Mouse (Mus musculus): ENCODE measurements around the gene Clns1a.

The Clns1a gene

GRCm38 (mm10) chr7:97696506-97697254 is at the start of gene Clns1a:
Gene Clns1a, plus strand, starts transcription at chr7:97696634.
- in situ Hi-C loops (cut with MboI, MseI): no loop called here

GRCm38 (mm10) chr7:97647656-97648055 is 48.8 kb upstream of the Clns1a start:
- in situ Hi-C loops (cut with MboI, MseI): loop anchor here (25.0 kb wide), 1 partner anchor 1465 kb away; no protein-coding TSS in a partner anchor

DNA sequence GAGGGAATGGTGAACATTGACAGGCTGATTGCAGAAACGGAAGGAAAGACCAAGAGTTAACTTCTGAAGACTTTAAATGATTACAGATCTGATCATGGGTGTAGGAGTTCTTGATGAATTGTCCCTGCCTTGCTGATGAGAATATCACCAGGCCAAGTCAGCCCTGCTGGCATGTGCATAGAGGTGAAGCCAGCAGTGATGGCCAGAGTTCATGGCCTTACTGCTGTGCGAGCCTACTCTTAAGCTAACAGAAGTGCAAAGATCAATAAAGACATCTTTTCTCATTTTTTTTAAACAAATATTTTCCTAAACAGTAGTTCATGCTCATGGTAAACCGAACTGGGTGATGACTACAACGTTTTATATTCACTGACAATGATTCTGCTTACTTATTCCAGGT is 45.7 kb upstream of the Clns1a start:
- in situ Hi-C loops (cut with MboI, MseI): no loop called here

GRCm38 (mm10) chr7:97656144-97656543 is 40.3 kb upstream of the Clns1a start:
- in situ Hi-C loops (cut with MboI, MseI): no loop called here

GRCm38 (mm10) chr7:97661634-97662033 is 34.8 kb upstream of the Clns1a start:
- in situ Hi-C loops (cut with MboI, MseI): loop anchor here (10.0 kb wide), 1 partner anchor 1193 kb away; no protein-coding TSS in a partner anchor

DNA sequence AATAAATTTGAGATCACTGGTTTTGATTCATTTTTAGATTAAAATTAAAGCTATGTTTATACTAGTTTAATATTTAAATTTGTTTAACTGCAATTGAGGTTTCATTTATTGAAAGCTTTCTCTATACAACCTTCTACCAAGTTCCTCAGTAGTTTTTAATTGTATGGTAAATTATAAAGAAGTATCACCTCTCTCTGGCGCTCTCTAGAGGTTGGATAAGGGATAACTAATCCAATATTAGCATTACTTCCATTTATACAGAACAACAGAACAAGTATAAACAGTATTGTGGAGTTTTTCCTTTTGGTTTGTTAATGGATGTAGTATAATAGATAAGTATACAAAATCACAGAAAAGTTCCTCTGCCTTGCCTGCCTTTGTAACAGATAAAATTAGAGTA is 17.2 kb upstream of the Clns1a start:
- in situ Hi-C loops (cut with MboI, MseI): no loop called here

DNA sequence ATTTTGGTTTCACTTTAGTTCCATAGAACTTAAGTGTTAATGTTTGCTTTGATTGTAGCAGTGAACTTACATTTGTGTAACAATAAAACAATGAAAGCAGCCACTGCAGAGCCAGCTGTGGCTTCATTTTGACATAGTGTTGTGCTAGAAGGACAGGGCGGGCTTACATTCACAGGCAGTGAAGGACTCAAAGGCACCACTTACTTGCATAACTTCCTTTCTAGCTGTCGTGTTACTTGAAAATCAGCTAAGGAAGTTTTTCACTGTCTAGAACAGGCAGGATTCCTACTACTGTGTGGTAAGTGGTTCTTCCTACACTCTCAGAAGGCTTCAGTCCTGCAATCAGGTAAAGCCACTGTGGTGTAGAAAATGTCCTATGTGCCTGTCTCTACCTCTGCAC is 8.6 kb upstream of the Clns1a start:
- in situ Hi-C loops (cut with MboI, MseI): no loop called here

- in situ Hi-C loops (cut with MboI, MseI): no loop called here
Measured at GRCm38 (mm10) chr7:97695441-97695840, 993 bp upstream of the Clns1a start.

- in situ Hi-C loops (cut with MboI, MseI): no loop called here
Measured at GRCm38 (mm10) chr7:97696133-97696505, 315 bp upstream of the Clns1a start.

DNA sequence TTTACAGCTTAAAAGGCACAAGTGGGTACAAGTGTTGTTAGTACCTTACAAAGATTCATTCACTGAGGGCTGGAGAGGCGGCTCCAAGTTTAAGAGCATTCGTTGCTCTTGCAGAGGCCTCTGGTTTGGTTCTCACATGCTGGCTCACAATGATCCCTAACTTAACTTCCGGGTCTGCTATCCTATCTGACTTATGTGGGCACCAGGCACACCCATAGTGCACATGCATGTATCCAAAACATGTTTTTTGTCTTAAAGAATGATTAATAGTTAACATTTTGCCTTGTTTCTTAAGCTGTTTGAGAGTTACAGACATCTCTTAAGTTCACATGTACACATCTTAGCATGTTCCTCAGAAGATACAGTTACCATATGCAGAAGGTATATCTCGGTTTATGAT is 3.7 kb downstream of the Clns1a start:
- in situ Hi-C loops (cut with MboI, MseI): no loop called here

GRCm38 (mm10) chr7:97701106-97701505 is 4.7 kb downstream of the Clns1a start:
- in situ Hi-C loops (cut with MboI, MseI): no loop called here

GRCm38 (mm10) chr7:97707123-97707522 is 10.7 kb downstream of the Clns1a start:
- in situ Hi-C loops (cut with MboI, MseI): no loop called here

GRCm38 (mm10) chr7:97707809-97708208 is 11.4 kb downstream of the Clns1a start:
- in situ Hi-C loops (cut with MboI, MseI): no loop called here

- in situ Hi-C loops (cut with MboI, MseI): no loop called here
Measured at GRCm38 (mm10) chr7:97709204-97709603, 12.8 kb downstream of the Clns1a start.

GRCm38 (mm10) chr7:97714651-97715050 is 18.2 kb downstream of the Clns1a start:
- in situ Hi-C loops (cut with MboI, MseI): no loop called here

DNA sequence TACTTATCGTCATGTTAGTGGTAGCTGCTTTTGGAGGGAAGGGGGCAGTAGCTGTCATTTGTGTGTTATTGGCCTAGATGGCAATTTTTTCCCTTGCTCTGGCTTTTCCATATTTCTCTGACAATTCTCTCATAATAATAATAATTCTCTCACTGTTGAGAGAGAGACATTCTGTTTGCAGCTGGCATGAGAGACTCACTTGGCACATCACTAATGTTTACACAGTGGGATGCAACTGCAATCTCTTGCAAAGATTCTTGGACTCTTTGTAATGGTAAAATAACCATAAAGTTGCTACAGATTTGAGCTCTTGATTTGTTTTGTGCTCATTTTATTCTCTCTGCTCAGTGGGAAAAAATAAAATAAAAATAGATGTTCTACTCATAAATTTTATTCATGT is 20.9 kb downstream of the Clns1a start:
- in situ Hi-C loops (cut with MboI, MseI): no loop called here

DNA sequence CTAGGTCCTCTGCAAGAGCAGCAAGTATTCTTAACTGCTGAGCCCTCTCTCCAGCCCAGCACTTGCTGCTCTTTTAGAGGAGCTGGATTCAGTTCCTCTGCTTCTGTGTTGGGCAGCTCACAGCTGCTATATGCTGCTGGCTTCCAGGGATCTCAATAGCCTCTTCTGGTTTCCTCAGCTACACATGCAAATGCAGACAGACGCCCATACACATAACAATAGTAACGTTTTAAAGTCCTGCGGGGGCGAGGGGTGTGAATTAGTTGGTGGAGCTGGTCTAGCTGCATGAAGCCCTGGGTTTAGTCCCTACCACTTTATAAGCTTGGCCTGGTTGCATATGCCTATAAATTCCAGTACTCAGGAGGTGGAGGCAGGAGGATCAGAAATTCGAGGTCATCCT is 22.6 kb downstream of the Clns1a start:
- in situ Hi-C loops (cut with MboI, MseI): no loop called here

GRCm38 (mm10) chr7:97720109-97720508 is 23.7 kb downstream of the Clns1a start:
- in situ Hi-C loops (cut with MboI, MseI): no loop called here

DNA sequence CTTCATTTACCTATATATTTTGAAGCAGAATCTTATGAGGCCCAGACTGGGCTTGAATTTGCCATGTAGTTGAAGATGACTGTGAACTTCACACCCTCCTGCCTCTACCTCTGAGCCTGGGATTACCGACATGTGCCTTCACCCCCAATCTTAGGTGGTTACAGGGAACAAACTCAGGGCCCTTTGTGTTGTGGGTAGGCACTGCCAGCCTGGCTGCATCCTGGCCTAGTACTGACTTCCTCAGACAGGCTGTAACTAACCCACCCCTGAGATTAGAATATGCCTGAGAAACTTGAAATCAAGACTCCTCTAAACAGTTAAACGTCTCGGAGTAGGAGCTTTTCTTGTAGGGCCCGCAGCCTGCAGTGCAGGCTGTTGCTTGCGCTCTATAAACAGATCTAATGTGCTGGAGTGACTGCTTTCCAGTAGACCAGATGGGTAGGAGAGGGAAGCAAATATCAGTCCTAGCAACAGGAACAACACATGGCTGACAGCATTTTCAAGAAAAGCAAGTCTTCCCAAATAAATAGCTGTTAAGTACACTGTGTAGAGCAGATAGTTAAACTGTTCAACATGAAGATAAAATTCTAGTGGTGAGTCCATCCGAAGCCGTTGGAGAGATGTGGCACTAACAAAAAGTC is 26.0 kb downstream of the Clns1a start:
- in situ Hi-C loops (cut with MboI, MseI): no loop called here

- in situ Hi-C loops (cut with MboI, MseI): no loop called here
Measured at GRCm38 (mm10) chr7:97723646-97724538, 27.5 kb downstream of the Clns1a start.

- in situ Hi-C loops (cut with MboI, MseI): no loop called here
Measured at GRCm38 (mm10) chr7:97725401-97725800, 29.0 kb downstream of the Clns1a start.

DNA sequence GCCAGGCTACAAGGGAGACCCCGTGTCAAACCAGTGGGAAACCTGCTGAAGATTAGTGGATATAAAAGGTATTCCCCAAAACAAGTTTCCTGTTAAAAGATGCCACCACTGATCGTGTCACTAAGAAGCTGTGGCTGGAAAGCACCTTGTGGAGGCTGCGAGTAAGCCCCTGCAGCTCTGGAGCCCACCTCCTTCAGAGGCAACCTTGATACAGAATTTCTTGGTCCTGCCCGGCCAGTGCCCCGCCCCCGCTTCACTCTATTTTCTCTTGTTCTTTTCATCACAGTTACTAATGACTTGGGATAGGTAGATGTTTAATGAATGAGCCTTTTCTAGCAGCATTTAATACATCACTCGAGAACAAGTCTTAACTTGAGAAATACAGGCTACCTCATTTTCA is 29.6 kb downstream of the Clns1a start:
- in situ Hi-C loops (cut with MboI, MseI): no loop called here

Data from T-helper 2 cell (primary cell).